Comparison of ENCODE assay signal across 8 mouse cellular contexts in genomic region chr11:69431829-69432639, GRCm38 (mm10). TPM values are rescaled to one million over a fixed set of nuclear protein-coding genes. Genes with fewer than 3 reads are reported as not detected.
DNase-seq lines count a peak whose midpoint lies in the region; ATAC-seq and TF ChIP-seq lines count a peak whose summit lies in the region.

No protein-coding gene starts in this region.

- peaks cover 50% of the 10 kb centered on the region for H3K27me3 ChIP-seq in G1E (ENCODE audit: insufficient read depth, low read length)
- H3K27me3 ChIP-seq in forebrain, embryonic 16.5 days (replicated peaks; ENCODE audit: control insufficient read depth, insufficient read depth, low read length) = no peaks in the 10 kb centered on the region
- peaks cover 8% of the 10 kb centered on the region; the same call in 1 of the 2 replicates for H3K27me3 ChIP-seq in hindbrain, embryonic 10.5 days (ENCODE audit: insufficient read depth, poor library complexity, severe bottlenecking)
- no peaks in the 10 kb centered on the region for H3K27me3 ChIP-seq in lung, embryonic 15.5 days

- peak; percentile 74 for DNase-seq in G1E (ENCODE audit: low spot score)
- DNase-seq in cerebellum, adult 18-20 months = peak; percentile 83 to 89
- peak; percentile 70 for DNase-seq in hindbrain, embryonic 10.5 days (ENCODE audit: low spot score)
- peak; percentile 73 to 85 for DNase-seq in layer of hippocampus, adult 2 months (ENCODE audit: low spot score in 2 of 2)
- peak; percentile 85 for DNase-seq in thymus, postnatal 14 days

- H3K4me3 ChIP-seq in G1E (ENCODE audit: low read depth, low read length) = no peak overlapping the region
- H3K4me3 ChIP-seq in forebrain, embryonic 16.5 days (replicated peaks; ENCODE audit: low read length) = no peak overlapping the region
- H3K4me3 ChIP-seq in hindbrain, embryonic 10.5 days = 0 out of 2 replicates have a peak overlapping the region, but pooled peaks have one; percentile 7
- no peak overlapping the region for H3K4me3 ChIP-seq in layer of hippocampus, adult 2 months
- H3K4me3 ChIP-seq in lung, embryonic 15.5 days = no peak overlapping the region

- no peaks in the 10 kb centered on the region for H3K9me3 ChIP-seq in G1E (replicated peaks)
- H3K9me3 ChIP-seq in forebrain, embryonic 16.5 days (ENCODE audit: control insufficient read depth, low read length) = no peaks in the 10 kb centered on the region
- no peaks in the 10 kb centered on the region for H3K9me3 ChIP-seq in hindbrain, embryonic 10.5 days
- no peaks in the 10 kb centered on the region for H3K9me3 ChIP-seq in lung, embryonic 15.5 days

- H3K36me3 ChIP-seq in G1E (replicated peaks) = no peaks in the 10 kb centered on the region
- H3K36me3 ChIP-seq in forebrain, embryonic 16.5 days (ENCODE audit: control insufficient read depth, insufficient read depth) = no peaks in the 10 kb centered on the region
- no peaks in the 10 kb centered on the region for H3K36me3 ChIP-seq in hindbrain, embryonic 10.5 days
- no peaks in the 10 kb centered on the region for H3K36me3 ChIP-seq in lung, embryonic 15.5 days

- H3K9ac ChIP-seq in forebrain, embryonic 16.5 days (replicated peaks; ENCODE audit: low read depth, low read length) = no peak overlapping the region
- H3K9ac ChIP-seq in lung, embryonic 15.5 days = peak overlapping the region; percentile 16; the same call in 1 of the 2 replicates

- peaks cover 40% of the 10 kb centered on the region for H3K4me1 ChIP-seq in G1E (ENCODE audit: insufficient read depth, low read depth, low read length)
- H3K4me1 ChIP-seq in forebrain, embryonic 16.5 days (replicated peaks; ENCODE audit: control insufficient read depth, insufficient read depth, low read length) = peaks cover 4% of the 10 kb centered on the region
- H3K4me1 ChIP-seq in hindbrain, embryonic 10.5 days (replicated peaks) = peaks cover 18% of the 10 kb centered on the region; the same call in 1 of the 2 replicates
- peaks cover 20% of the 10 kb centered on the region for H3K4me1 ChIP-seq in lung, embryonic 15.5 days

- WGBS in forebrain, embryonic 16.5 days = 34% methylated on average over 11 of the region's 11 CpGs
- WGBS in hindbrain, embryonic 10.5 days = 37% methylated on average over 11 of the region's 11 CpGs
- 28% methylated on average over 11 of the region's 11 CpGs for WGBS in lung, embryonic 15.5 days

- ATAC-seq in G1E (ENCODE audit: extremely low read depth, insufficient number of reproducible peaks, low FRiP score, poor library complexity, severe bottlenecking) = 0 out of 2 replicates have a peak, but pooled peaks have one; percentile 22
- peak; percentile 85 for ATAC-seq in forebrain, embryonic 16.5 days
- ATAC-seq in lung, embryonic 15.5 days (ENCODE audit: borderline replicate concordance, extremely low read depth, low FRiP score, low TSS enrichment) = peak; percentile 74; the same call in 1 of the 2 replicates
- peak; percentile 89 for ATAC-seq in neutrophil, adult 5-6 weeks (ENCODE audit: extremely low read depth, insufficient number of reproducible peaks, low FRiP score, poor library complexity, severe bottlenecking)

- peak; percentile 37 for TF ChIP-seq CTCF in G1E (IDR thresholded peaks at IDR 0.05; ENCODE audit: low read depth, low read length)
- TF ChIP-seq CTCF in layer of hippocampus, adult 2 months (conservative IDR thresholded peaks at IDR 0.05) = peak; percentile 81

- H3K27ac ChIP-seq in forebrain, embryonic 16.5 days (ENCODE audit: low read length) = no peak overlapping the region
- no peak overlapping the region for H3K27ac ChIP-seq in hindbrain, embryonic 10.5 days
- no peak overlapping the region for H3K27ac ChIP-seq in layer of hippocampus, adult 2 months
- H3K27ac ChIP-seq in lung, embryonic 15.5 days = 0 out of 2 replicates have a peak overlapping the region, but pooled peaks have one; percentile 29

- peak overlapping the region; percentile 29; the same call in 1 of the 2 replicates for H3K4me2 ChIP-seq in forebrain, embryonic 16.5 days (ENCODE audit: low read length)
- peak overlapping the region; percentile 47 for H3K4me2 ChIP-seq in lung, embryonic 15.5 days

RNA-seq across cellular contexts. Expression of gene Kdm6b, which starts 18.6 kb away (rescaled TPM):
- total RNA-seq in G1E (2014; fragmentation: Nextera tagmentation) (145 and 185 TPM in 2 replicates), G1E (2017) (3.9 and 4.8 TPM in 2 replicates)
- polyA plus RNA-seq in G1E (2012) = 104 and 111 TPM in 2 replicates
- 48.4 and 52.8 TPM in 2 replicates for polyA plus RNA-seq in forebrain, embryonic 16.5 days (2015; fragmentation: Nextera tagmentation; extraction: Ambion mirVana)
- 37.9 and 43.4 TPM in 2 replicates for polyA plus RNA-seq in hindbrain, embryonic 10.5 days (2016; fragmentation: Nextera tagmentation; extraction: Ambion mirVana)
- 10 to 100 TPM; 34.3 to 40.9 TPM for total RNA-seq in layer of hippocampus, adult 2 months (2021)
- 22.7 and 23.4 TPM in 2 replicates for polyA plus RNA-seq in lung, embryonic 15.5 days (2015; fragmentation: Nextera tagmentation; extraction: Ambion mirVana)
- total RNA-seq in neutrophil, adult 5-6 weeks (2017) = 18.4 and 23.8 TPM in 2 replicates

RNA-seq across cellular contexts. Expression of gene Tmem88, which starts 34.0 kb away (rescaled TPM):
- total RNA-seq in G1E (2014; fragmentation: Nextera tagmentation) (2.6 TPM in 2 replicates), G1E (2017) (0.93 and 1.2 TPM in 2 replicates)
- polyA plus RNA-seq in G1E (2012) = 2.2 and 3.0 TPM in 2 replicates
- polyA plus RNA-seq in forebrain, embryonic 16.5 days (2015; fragmentation: Nextera tagmentation; extraction: Ambion mirVana) = 5.9 and 6.2 TPM in 2 replicates
- polyA plus RNA-seq in hindbrain, embryonic 10.5 days (2016; fragmentation: Nextera tagmentation; extraction: Ambion mirVana) = 22.1 and 22.2 TPM in 2 replicates
- total RNA-seq in layer of hippocampus, adult 2 months (2021) = 1 to 10 TPM; 2.6 to 5.0 TPM
- polyA plus RNA-seq in lung, embryonic 15.5 days (2015; fragmentation: Nextera tagmentation; extraction: Ambion mirVana) = 46.7 and 49.8 TPM in 2 replicates
- 2.7 and 3.3 TPM in 2 replicates for total RNA-seq in neutrophil, adult 5-6 weeks (2017)

RNA-seq across cellular contexts. Expression of gene Cyb5d1, which starts 36.6 kb away (rescaled TPM):
- total RNA-seq in G1E (2014; fragmentation: Nextera tagmentation) = 24.0 and 26.0 TPM in 2 replicates
- total RNA-seq in G1E (2017) = 36.0 and 41.5 TPM in 2 replicates
- 3.5 and 9.1 TPM in 2 replicates for polyA plus RNA-seq in G1E (2012)
- polyA plus RNA-seq in forebrain, embryonic 16.5 days (2015; fragmentation: Nextera tagmentation; extraction: Ambion mirVana) = 42.5 and 44.2 TPM in 2 replicates
- 47.2 and 51.7 TPM in 2 replicates for polyA plus RNA-seq in hindbrain, embryonic 10.5 days (2016; fragmentation: Nextera tagmentation; extraction: Ambion mirVana)
- 10 to 100 TPM; 43.6 to 45.0 TPM for total RNA-seq in layer of hippocampus, adult 2 months (2021)
- 28.4 and 31.5 TPM in 2 replicates for polyA plus RNA-seq in lung, embryonic 15.5 days (2015; fragmentation: Nextera tagmentation; extraction: Ambion mirVana)
- total RNA-seq in neutrophil, adult 5-6 weeks (2017) = 53.2 and 64.2 TPM in 2 replicates

RNA-seq across cellular contexts. Expression of gene Naa38, which starts 36.7 kb away (rescaled TPM):
- total RNA-seq in G1E (2014; fragmentation: Nextera tagmentation) = 96.2 and 98.4 TPM in 2 replicates
- 171 and 204 TPM in 2 replicates for total RNA-seq in G1E (2017)
- polyA plus RNA-seq in G1E (2012) = 104 and 107 TPM in 2 replicates
- polyA plus RNA-seq in forebrain, embryonic 16.5 days (2015; fragmentation: Nextera tagmentation; extraction: Ambion mirVana) = 79.2 and 86.1 TPM in 2 replicates
- polyA plus RNA-seq in hindbrain, embryonic 10.5 days (2016; fragmentation: Nextera tagmentation; extraction: Ambion mirVana) = 148 and 159 TPM in 2 replicates
- total RNA-seq in layer of hippocampus, adult 2 months (2021) = 100 to 1,000 TPM; 109 to 127 TPM
- 151 and 168 TPM in 2 replicates for polyA plus RNA-seq in lung, embryonic 15.5 days (2015; fragmentation: Nextera tagmentation; extraction: Ambion mirVana)
- 34.1 and 39.9 TPM in 2 replicates for total RNA-seq in neutrophil, adult 5-6 weeks (2017)

Comparison
In these comparisons a context has a peak if more than half of its experiments do, and no peak if none do; other contexts are left out.
1. ATAC-seq: peak in every context shown above with its lines; median percentile 89 in neutrophil, adult 5-6 weeks; 85 in forebrain, embryonic 16.5 days; 74 in lung, embryonic 15.5 days; 22 in G1E.